Mouse (Mus musculus): Measurements from ENCODE around the gene Ctc1. TPM values are rescaled to one million over a fixed set of nuclear protein-coding genes. Genes with fewer than 3 reads are reported as not detected.

Gene Ctc1
- polyA plus RNA-seq, 1 experiment from 2014 or later = 76.0 TPM

- H3K9me3 ChIP-seq (ENCODE audit: control insufficient read depth, low read length) = no peaks in the 10 kb centered on the region
- peak overlapping the region; percentile 33 for H3K4me3 ChIP-seq (ENCODE audit: low read depth, low read length)
- H3K4me2 ChIP-seq (ENCODE audit: low read depth) = peak overlapping the region; percentile 75
- WGBS = 9% methylated on average over 8 of the region's 8 CpGs
- no peak overlapping the region for H3K27ac ChIP-seq (ENCODE audit: low read depth, low read length)
- peak; percentile 89 for DNase-seq (ENCODE audit: low spot score)
- no peaks in the 10 kb centered on the region for H3K27me3 ChIP-seq (ENCODE audit: control insufficient read depth, insufficient read depth, low read length)
- no peaks in the 10 kb centered on the region for H3K36me3 ChIP-seq (ENCODE audit: control insufficient read depth, insufficient read depth, low read length)
- no peak for ATAC-seq (ENCODE audit: insufficient read depth, low FRiP score, low TSS enrichment)
- peaks cover 13% of the 10 kb centered on the region; the same call in 1 of the 2 replicates for H3K4me1 ChIP-seq (ENCODE audit: control insufficient read depth, insufficient read depth, low read length)
- H3K9ac ChIP-seq (ENCODE audit: low read length) = no peak overlapping the region
Measured at GRCm38 (mm10) chr11:69066956-69067355, 51.2 kb downstream of the Ctc1 start.

GRCm38 (mm10) chr11:69067601-69068000, 51.9 kb downstream of the Ctc1 start:
- ATAC-seq (ENCODE audit: insufficient read depth, low FRiP score, low TSS enrichment) (no peak), DNase-seq (ENCODE audit: low spot score) (no peak)
- H3K4me3 ChIP-seq (ENCODE audit: low read depth, low read length) = no peak overlapping the region
- WGBS = 66% methylated on average over 6 of the region's 6 CpGs
- no peak overlapping the region for H3K4me2 ChIP-seq (ENCODE audit: low read depth)
- H3K27ac ChIP-seq (ENCODE audit: low read depth, low read length) = no peak overlapping the region
- H3K9ac ChIP-seq (ENCODE audit: low read length) = no peak overlapping the region
- no peaks in the 10 kb centered on the region for H3K27me3 ChIP-seq (ENCODE audit: control insufficient read depth, insufficient read depth, low read length)
- H3K9me3 ChIP-seq (ENCODE audit: control insufficient read depth, low read length) = no peaks in the 10 kb centered on the region
- H3K36me3 ChIP-seq (ENCODE audit: control insufficient read depth, insufficient read depth, low read length) = no peaks in the 10 kb centered on the region
- H3K4me1 ChIP-seq (ENCODE audit: control insufficient read depth, insufficient read depth, low read length) = peaks cover 14% of the 10 kb centered on the region

GRCm38 (mm10) chr11:69070093-69070492, 54.4 kb downstream of the Ctc1 start:
- H3K4me3 ChIP-seq (ENCODE audit: low read depth, low read length) = peak overlapping the region; percentile 47
- no peaks in the 10 kb centered on the region for H3K36me3 ChIP-seq (ENCODE audit: control insufficient read depth, insufficient read depth, low read length)
- under 1% methylated on average over 13 of the region's 13 CpGs for WGBS
- peak overlapping the region; percentile 75 for H3K4me2 ChIP-seq (ENCODE audit: low read depth)
- no peaks in the 10 kb centered on the region for H3K9me3 ChIP-seq (ENCODE audit: control insufficient read depth, low read length)
- no peak for ATAC-seq (ENCODE audit: insufficient read depth, low FRiP score, low TSS enrichment)
- DNase-seq (ENCODE audit: low spot score) = no peak
- no peaks in the 10 kb centered on the region for H3K27me3 ChIP-seq (ENCODE audit: control insufficient read depth, insufficient read depth, low read length)
- peak overlapping the region; percentile 85 for H3K9ac ChIP-seq (ENCODE audit: low read length)
- peaks cover 11% of the 10 kb centered on the region for H3K4me1 ChIP-seq (ENCODE audit: control insufficient read depth, insufficient read depth, low read length)
- H3K27ac ChIP-seq (ENCODE audit: low read depth, low read length) = peak overlapping the region; percentile 64

DNA sequence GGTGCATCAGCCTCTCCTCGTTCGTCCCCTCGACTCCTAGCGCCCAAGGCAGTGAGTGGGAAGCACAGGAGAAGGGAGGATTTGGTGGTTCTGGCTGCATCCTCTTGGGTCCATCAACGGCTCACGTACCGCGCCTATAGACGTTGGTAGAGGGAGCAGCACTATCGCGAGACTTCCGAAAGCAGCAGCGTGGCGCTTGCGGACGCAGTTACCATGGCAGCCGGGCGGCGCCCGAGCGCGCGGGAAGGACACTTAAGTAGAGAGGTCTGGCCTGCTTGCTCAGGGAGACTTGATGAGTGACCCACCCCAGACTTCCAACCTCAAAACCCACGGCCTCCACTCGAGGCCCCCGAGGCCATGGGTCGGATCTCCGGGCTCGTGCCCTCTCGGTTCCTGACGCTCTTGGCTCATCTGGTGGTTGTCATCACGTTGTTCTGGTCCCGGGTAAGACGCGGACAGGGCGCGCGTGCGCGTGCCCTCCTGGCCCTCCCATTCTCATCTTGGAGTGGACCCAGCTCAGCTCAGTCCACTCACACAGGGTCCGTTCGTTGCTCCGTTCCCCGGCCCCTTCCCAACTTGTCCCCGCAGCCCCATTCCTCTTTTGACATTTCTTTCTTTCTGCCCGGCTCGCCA, 55.0 kb downstream of the Ctc1 start, which contains the start of gene Tmem107:
Gene Tmem107 (plus strand): TSS at position 217 of the 633 bp plus-strand sequence.
- under 1% methylated on average over 47 of the region's 47 CpGs for WGBS
- DNase-seq (ENCODE audit: low spot score) (peak; percentile 96), ATAC-seq (ENCODE audit: insufficient read depth, low FRiP score, low TSS enrichment) (peak; percentile 74)
- no peaks in the 10 kb centered on the region for H3K36me3 ChIP-seq (ENCODE audit: control insufficient read depth, insufficient read depth, low read length)
- peak within 1 kb of the TSS; percentile 75 for H3K4me2 ChIP-seq (ENCODE audit: low read depth)
- peak within 1 kb of the TSS; percentile 85 for H3K9ac ChIP-seq (ENCODE audit: low read length)
- peak within 1 kb of the TSS; percentile 47 for H3K4me3 ChIP-seq (ENCODE audit: low read depth, low read length)
- peaks cover 11% of the 10 kb centered on the region for H3K4me1 ChIP-seq (ENCODE audit: control insufficient read depth, insufficient read depth, low read length)
- peak within 1 kb of the TSS; percentile 64 for H3K27ac ChIP-seq (ENCODE audit: low read depth, low read length)
- H3K27me3 ChIP-seq (ENCODE audit: control insufficient read depth, insufficient read depth, low read length) = no peaks in the 10 kb centered on the region
- H3K9me3 ChIP-seq (ENCODE audit: control insufficient read depth, low read length) = no peaks in the 10 kb centered on the region

- H3K4me1 ChIP-seq (ENCODE audit: control insufficient read depth, insufficient read depth, low read length) = peaks cover 7% of the 10 kb centered on the region
- peak overlapping the region; percentile 85 for H3K9ac ChIP-seq (ENCODE audit: low read length)
- H3K36me3 ChIP-seq (ENCODE audit: control insufficient read depth, insufficient read depth, low read length) = no peaks in the 10 kb centered on the region
- WGBS = 28% methylated on average over 9 of the region's 9 CpGs
- DNase-seq (ENCODE audit: low spot score) (no peak), ATAC-seq (ENCODE audit: insufficient read depth, low FRiP score, low TSS enrichment) (no peak)
- H3K27me3 ChIP-seq (ENCODE audit: control insufficient read depth, insufficient read depth, low read length) = no peaks in the 10 kb centered on the region
- no peaks in the 10 kb centered on the region for H3K9me3 ChIP-seq (ENCODE audit: control insufficient read depth, low read length)
- peak overlapping the region; percentile 75 for H3K4me2 ChIP-seq (ENCODE audit: low read depth)
- H3K4me3 ChIP-seq (ENCODE audit: low read depth, low read length) = peak overlapping the region; percentile 47
- H3K27ac ChIP-seq (ENCODE audit: low read depth, low read length) = no peak overlapping the region
Measured at GRCm38 (mm10) chr11:69071262-69071661, 55.6 kb downstream of the Ctc1 start.

DNA sequence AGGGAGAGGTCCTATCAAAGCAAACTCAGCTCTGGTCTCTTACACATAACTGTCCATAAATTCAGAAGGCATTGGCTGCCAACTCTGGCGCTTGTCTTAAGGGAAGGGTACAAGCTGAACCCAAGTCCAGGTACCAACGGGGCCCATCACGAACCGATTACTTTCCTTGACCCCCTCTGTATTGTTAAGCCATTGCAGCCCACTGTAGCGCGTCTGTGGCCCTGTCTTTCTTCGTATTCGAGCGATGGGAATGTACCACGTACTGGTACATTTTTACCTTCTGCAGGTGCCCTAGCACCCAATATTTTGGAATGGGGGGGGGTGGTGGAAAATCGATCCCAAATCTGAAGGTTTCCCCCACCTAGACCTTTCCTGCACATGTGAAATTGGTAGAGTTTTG, 56.5 kb downstream of the Ctc1 start:
- no peaks in the 10 kb centered on the region for H3K9me3 ChIP-seq (ENCODE audit: control insufficient read depth, low read length)
- 0 out of 2 replicates have a peak overlapping the region, but pooled peaks have one; percentile 12 for H3K9ac ChIP-seq (ENCODE audit: low read length)
- H3K4me3 ChIP-seq (ENCODE audit: low read depth, low read length) = peak overlapping the region; percentile 24; the same call in 1 of the 2 replicates
- H3K27ac ChIP-seq (ENCODE audit: low read depth, low read length) = 0 out of 2 replicates have a peak overlapping the region, but pooled peaks have one; percentile 91
- H3K27me3 ChIP-seq (ENCODE audit: control insufficient read depth, insufficient read depth, low read length) = no peaks in the 10 kb centered on the region
- no peak for DNase-seq (ENCODE audit: low spot score)
- 81% methylated on average over 11 of the region's 11 CpGs for WGBS
- no peak for ATAC-seq (ENCODE audit: insufficient read depth, low FRiP score, low TSS enrichment)
- H3K36me3 ChIP-seq (ENCODE audit: control insufficient read depth, insufficient read depth, low read length) = no peaks in the 10 kb centered on the region
- peaks cover 2% of the 10 kb centered on the region; the same call in 1 of the 2 replicates for H3K4me1 ChIP-seq (ENCODE audit: control insufficient read depth, insufficient read depth, low read length)
- H3K4me2 ChIP-seq (ENCODE audit: low read depth) = peak overlapping the region; percentile 46

DNA sequence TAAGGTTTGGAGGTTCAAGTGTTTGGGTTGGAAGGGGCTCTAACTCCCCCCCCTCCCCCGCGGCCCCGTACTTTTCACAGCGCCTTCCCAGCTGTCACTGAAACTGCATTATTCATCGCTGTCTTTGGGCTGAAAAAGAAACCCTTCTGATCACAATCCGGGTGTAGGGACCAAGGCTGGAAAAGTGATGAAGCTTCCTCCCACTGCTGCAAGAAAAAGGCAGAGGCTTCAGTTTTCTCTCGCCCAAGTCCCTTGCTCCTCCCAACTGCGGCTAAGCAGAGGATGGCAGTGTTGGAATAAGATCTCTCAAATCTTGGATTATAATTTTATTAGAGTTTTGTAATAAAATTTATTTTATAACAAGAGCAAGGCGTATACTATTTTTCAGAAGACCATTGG, 57.0 kb downstream of the Ctc1 start:
- Histone ChIP-seq H3K9ac (ENCODE audit: low read length) (0 out of 2 replicates have a peak overlapping the region, but pooled peaks have one; percentile 12), H3K4me3 (ENCODE audit: low read depth, low read length) (peak overlapping the region; percentile 24), H3K4me2 (ENCODE audit: low read depth) (peak overlapping the region; percentile 46), H3K36me3 (ENCODE audit: control insufficient read depth, insufficient read depth, low read length) (no peaks in the 10 kb centered on the region), H3K27ac (ENCODE audit: low read depth, low read length) (peak overlapping the region; percentile 91), H3K9me3 (ENCODE audit: control insufficient read depth, low read length) (no peaks in the 10 kb centered on the region), H3K27me3 (ENCODE audit: control insufficient read depth, insufficient read depth, low read length) (no peaks in the 10 kb centered on the region), H3K4me1 (ENCODE audit: control insufficient read depth, insufficient read depth, low read length) (peaks cover 2% of the 10 kb centered on the region; the same call in 1 of the 2 replicates)
- WGBS = 13% methylated on average over 9 of the region's 9 CpGs
- DNase-seq (ENCODE audit: low spot score) (no peak), ATAC-seq (ENCODE audit: insufficient read depth, low FRiP score, low TSS enrichment) (no peak)

- H3K27ac ChIP-seq (ENCODE audit: low read depth, low read length) = peak overlapping the region; percentile 91
- H3K9ac ChIP-seq (ENCODE audit: low read length) = peak overlapping the region; percentile 76
- H3K4me2 ChIP-seq (ENCODE audit: low read depth) = peak overlapping the region; percentile 46
- H3K4me1 ChIP-seq (ENCODE audit: control insufficient read depth, insufficient read depth, low read length) = peaks cover 2% of the 10 kb centered on the region; the same call in 1 of the 2 replicates
- H3K4me3 ChIP-seq (ENCODE audit: low read depth, low read length) = peak overlapping the region; percentile 24
- peak; percentile 75 for ATAC-seq (ENCODE audit: insufficient read depth, low FRiP score, low TSS enrichment)
- peak; percentile 79 for DNase-seq (ENCODE audit: low spot score)
- WGBS = 0% methylated on average over 14 of the region's 14 CpGs
- H3K36me3 ChIP-seq (ENCODE audit: control insufficient read depth, insufficient read depth, low read length) = no peaks in the 10 kb centered on the region
- no peaks in the 10 kb centered on the region for H3K27me3 ChIP-seq (ENCODE audit: control insufficient read depth, insufficient read depth, low read length)
- H3K9me3 ChIP-seq (ENCODE audit: control insufficient read depth, low read length) = no peaks in the 10 kb centered on the region
Measured at GRCm38 (mm10) chr11:69073065-69073888, 57.6 kb downstream of the Ctc1 start.

Data from neural tube, embryonic 11.5 days (tissue).